Mouse (Mus musculus) heart, postnatal 14 days (tissue): ENCODE data around the gene Olfr1126. TPM values are rescaled to one million over a fixed set of nuclear protein-coding genes. Genes with fewer than 3 reads are reported as not detected.
"Not testable (repeated sequence)": the region's sequence is repeated elsewhere in the genome, so short reads cannot be mapped to it uniquely, and the experiment has no call there.

Source experiments
- DNase-seq, 2 experiments: peaks; one replicate each; pipeline ENCODE4 v3.0.0; 2021 to 2022
- intact Hi-C: fragments of 180-260 bp; cut with DNase I; formaldehyde crosslinking; loops from one replicate; pipeline ENCODE4 v1.15.1; 2025
- long read RNA-seq, 2 experiments: library from polyadenylated mRNA; stranded (forward); transcript quantifications; one replicate each; pipeline ENCODE4 v2.0.0; 2021
- total RNA-seq, 2 experiments: library from RNA; stranded (reverse); gene quantifications; 2 replicates each; pipeline ENCODE4 v1.2.3; 2021

Gene Olfr1126
- total RNA-seq, result not detected
- long read RNA-seq, experiment 1, result 0 reads
- long read RNA-seq, experiment 2, result 0 reads

DNA sequence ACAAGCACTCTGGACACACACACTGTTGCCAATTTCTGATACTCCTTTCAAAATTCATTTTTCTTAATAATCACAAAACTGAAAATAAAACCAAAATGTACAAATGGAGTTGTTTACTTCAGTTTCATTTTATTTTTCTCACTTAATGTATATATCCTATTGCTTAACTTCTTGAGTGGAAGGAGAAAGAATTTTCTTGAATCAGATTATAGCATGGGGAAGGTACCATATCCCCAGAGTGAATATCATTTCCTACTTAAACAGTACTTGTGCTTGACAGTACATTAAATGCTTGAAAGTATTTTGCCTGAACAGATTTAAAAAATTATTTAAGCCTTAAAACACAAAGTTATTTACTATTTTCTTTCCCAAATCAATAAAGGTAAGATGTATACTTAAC is at the start of gene Olfr1126:
Gene Olfr1126, plus strand, starts transcription at position 301 of the 400 bp plus-strand sequence.
- intact Hi-C loops, result no loop called here
- no peak for DNase-seq

- intact Hi-C loops, result no loop called here
- no peak for DNase-seq
Measured at GRCm38 (mm10) chr2:87416335-87416734, 37.4 kb upstream of the Olfr1126 start, which contains the start of gene Olfr1123. Gene Olfr1123 (plus strand): TSS chr2:87416635.

DNA sequence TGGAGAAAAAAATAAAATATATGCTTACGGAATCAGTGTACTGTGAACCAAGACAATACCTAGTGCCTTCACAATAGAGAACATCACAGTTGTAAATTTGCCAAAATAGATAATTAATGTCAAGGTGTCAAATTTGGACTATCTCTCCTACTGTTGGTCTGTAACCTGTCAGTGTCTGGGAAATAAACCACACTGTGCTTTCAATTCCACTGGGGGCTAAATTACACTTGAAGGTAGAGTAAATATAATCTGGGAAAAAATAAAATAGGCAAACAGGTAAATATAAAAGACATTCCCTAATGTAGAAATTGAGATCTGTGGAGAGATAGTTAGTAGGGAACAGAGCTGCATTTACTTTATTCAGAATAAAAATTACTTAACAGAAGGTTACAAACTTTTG is 23.8 kb upstream of the Olfr1126 start, which contains the start of gene Olfr1124:
Gene Olfr1124, plus strand, starts transcription at position 301 of the 400 bp plus-strand sequence.
- no peak for DNase-seq
- intact Hi-C loops, result no loop called here

DNA sequence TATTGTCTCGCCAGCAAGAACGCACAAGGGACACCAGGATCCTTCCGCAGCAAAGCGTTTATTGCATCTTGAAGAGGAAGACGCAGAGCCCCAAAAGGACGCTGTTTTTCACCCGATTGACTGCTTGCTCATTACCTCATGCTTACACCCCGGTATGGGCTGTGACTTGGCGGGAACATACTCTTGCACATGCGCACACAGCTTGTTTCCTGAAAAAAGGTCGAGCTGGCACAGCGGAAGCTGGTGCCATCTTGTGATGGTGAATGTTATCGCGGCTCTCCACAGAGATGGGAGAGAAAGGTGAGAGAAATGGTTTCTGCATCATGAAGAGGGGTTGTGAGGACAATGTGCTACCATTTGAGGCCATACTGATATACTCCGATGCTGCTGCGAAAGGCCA is 16.0 kb upstream of the Olfr1126 start:
- intact Hi-C loops, result no loop called here
- no peak for DNase-seq

- DNase-seq, result no peak
- intact Hi-C loops, result no loop called here
Measured at GRCm38 (mm10) chr2:87461769-87462168, 8.0 kb downstream of the Olfr1126 start.

DNA sequence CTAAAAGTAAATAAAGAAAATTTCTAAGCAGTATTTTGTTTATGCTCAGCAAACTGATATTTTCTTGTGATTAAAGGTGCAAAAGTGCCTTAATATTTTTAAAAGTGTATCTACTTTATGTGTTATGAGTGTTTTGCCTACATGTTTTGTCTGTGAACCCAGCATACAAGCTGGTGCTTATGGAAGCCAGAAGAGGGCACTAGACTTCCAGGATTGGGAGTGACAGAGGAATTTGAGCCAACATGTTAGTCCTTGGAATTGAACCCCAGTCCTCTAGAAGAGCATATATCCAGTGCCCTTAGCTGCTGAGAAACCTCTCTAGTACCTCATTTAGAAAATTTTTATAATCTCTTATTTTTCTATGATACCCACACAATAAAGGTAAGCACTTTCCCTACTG is 26.4 kb downstream of the Olfr1126 start:
- intact Hi-C loops, result no loop called here
- no peak for DNase-seq

DNA sequence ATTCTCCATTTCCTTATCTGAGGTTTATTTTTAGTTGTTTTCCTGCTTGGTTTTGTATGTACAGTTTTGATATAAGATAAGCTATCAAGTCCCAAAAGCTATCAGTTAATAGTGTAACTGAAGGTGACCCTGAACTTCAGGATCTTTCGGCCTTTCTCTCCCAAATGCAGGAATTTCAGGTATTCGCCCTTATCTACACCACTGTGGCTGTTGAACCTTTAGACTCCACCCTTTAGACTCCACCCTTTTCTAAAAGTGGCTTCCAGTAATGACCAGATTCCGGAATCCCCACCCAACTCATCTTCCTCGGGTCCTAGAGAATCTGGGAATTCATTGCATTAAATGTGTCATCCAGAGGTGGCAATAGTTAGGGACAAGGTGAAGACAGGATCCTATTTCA is 27.4 kb downstream of the Olfr1126 start:
- intact Hi-C loops, result no loop called here
- no peak for DNase-seq

- intact Hi-C loops, result no loop called here
- DNase-seq, result no peak
Measured at GRCm38 (mm10) chr2:87482276-87482675, 28.5 kb downstream of the Olfr1126 start.

DNA sequence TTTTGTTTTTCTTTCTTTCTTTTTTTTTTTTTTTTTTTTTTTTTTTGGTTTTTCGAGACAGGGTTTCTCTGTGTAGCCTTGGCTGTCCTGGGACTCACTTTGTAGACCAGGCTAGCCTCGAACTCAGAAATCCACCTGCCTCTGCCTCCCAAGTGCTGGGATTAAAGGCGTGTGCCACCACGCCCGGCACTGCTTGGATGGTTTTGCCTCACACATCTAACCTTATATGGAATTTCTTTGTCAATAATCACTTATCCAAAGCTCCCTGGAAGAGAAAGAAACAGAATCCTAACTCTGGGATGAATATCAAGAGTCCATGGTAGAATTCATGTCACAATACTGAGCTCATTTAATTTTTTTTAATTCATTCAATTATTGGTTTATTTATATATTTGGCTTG is 43.2 kb downstream of the Olfr1126 start, which contains the start of gene Pramel7:
Gene Pramel7, minus strand, starts transcription at position 101 of the 400 bp plus-strand sequence.
- intact Hi-C loops, result not testable (repeated sequence)

DNA sequence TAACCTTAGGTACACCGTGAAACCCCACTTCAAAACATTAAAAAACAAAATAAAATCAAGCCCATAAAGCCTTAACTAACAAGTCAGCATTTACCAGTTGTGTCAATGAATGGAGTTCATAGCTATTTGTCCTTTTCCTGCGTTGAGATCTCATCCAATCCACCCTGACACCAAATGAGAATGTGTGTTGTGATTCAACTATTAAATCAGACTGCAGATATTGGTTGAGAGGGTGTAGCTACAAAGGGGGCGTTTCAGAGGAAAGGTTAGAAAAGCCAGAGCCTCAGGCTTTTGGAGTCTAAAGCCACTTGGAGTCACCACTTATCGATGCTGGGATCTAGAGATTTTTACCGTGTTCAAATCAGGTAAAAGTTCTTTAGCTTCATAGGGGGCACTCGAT is 52.5 kb downstream of the Olfr1126 start, which contains the start of gene Pramel6:
Gene Pramel6, plus strand, starts transcription at position 301 of the 400 bp plus-strand sequence.
- no peak for DNase-seq

More for the DNA sequence above, 43.2 kb downstream of the Olfr1126 start, which contains the start of gene Pramel7:
- DNase-seq, result not testable (repeated sequence)

More for the DNA sequence above, 52.5 kb downstream of the Olfr1126 start, which contains the start of gene Pramel6:
- intact Hi-C loops, result no loop called here

Other genes starting within 250 kb of the Olfr1126 start
- not detected for gene Olfr1113, start 245.0 kb upstream of the Olfr1126 start, total RNA-seq
- gene Olfr1115, start 205.9 kb upstream of the Olfr1126 start, total RNA-seq, result not detected
- not detected for gene Olfr1116, start 186.4 kb upstream of the Olfr1126 start, total RNA-seq
- not detected for gene Olfr1118, start 146.4 kb upstream of the Olfr1126 start, total RNA-seq
- gene Olfr1120, start 99.1 kb upstream of the Olfr1126 start, total RNA-seq, result not detected
- gene Olfr1121, start 84.1 kb upstream of the Olfr1126 start, total RNA-seq, result not detected
- not detected for gene Olfr1122, start 68.1 kb upstream of the Olfr1126 start, total RNA-seq
- gene Olfr1123, start 37.3 kb upstream of the Olfr1126 start, total RNA-seq, result not detected
- gene Olfr1124, start 23.7 kb upstream of the Olfr1126 start, total RNA-seq, result not detected
- gene Pramel7, start 43.1 kb downstream of the Olfr1126 start, total RNA-seq, result not detected
- gene Pramel6, start 52.6 kb downstream of the Olfr1126 start, total RNA-seq, result not detected
- gene Olfr153, start 77.8 kb downstream of the Olfr1126 start, total RNA-seq, result not detected
- not detected for gene Olfr1128, start 91.6 kb downstream of the Olfr1126 start, total RNA-seq
- gene Olfr1129, start 119.9 kb downstream of the Olfr1126 start, total RNA-seq, result not detected
- gene Olfr1130, start 152.2 kb downstream of the Olfr1126 start, total RNA-seq, result not detected
- not detected for gene Olfr1131, start 173.1 kb downstream of the Olfr1126 start, total RNA-seq
- gene Olfr1132, start 183.6 kb downstream of the Olfr1126 start, total RNA-seq, result not detected
- gene Olfr1133, start 193.4 kb downstream of the Olfr1126 start, total RNA-seq, result not detected
- gene Olfr1134, start 204.5 kb downstream of the Olfr1126 start, total RNA-seq, result not detected
- not detected for gene Olfr1135, start 219.7 kb downstream of the Olfr1126 start, total RNA-seq
- gene Olfr1136, start 240.0 kb downstream of the Olfr1126 start, total RNA-seq, result not detected